Mouse (Mus musculus) cerebellum, adult 11 months (tissue): ENCODE data around the gene Klk11.

Experiments
- DNase-seq: peaks from one replicate; pipeline ENCODE4 v3.0.0; 2022

Gene Klk11

GRCm38 (mm10) chr7:43797333-43797769 is 22.9 kb downstream of the Klk11 start, which contains the start of gene Klk8:
Gene Klk8 (plus strand): TSS chr7:43797577.
- DNase-seq, result no peak

- no peak for DNase-seq
Measured at GRCm38 (mm10) chr7:43797844-43798462, 23.5 kb downstream of the Klk11 start.

- DNase-seq, result no peak
Measured at GRCm38 (mm10) chr7:43799876-43800275, 25.5 kb downstream of the Klk11 start.

GRCm38 (mm10) chr7:43810994-43811393 is 36.6 kb downstream of the Klk11 start, which contains the start of gene Klk7:
Gene Klk7 (plus strand): TSS chr7:43811294.
- no peak for DNase-seq

GRCm38 (mm10) chr7:43815211-43815610 is 40.8 kb downstream of the Klk11 start:
- DNase-seq, result no peak

GRCm38 (mm10) chr7:43816746-43817145 is 42.3 kb downstream of the Klk11 start:
- no peak for DNase-seq

- no peak for DNase-seq
Measured at GRCm38 (mm10) chr7:43821581-43821980, 47.2 kb downstream of the Klk11 start.

- DNase-seq, result no peak
Measured at GRCm38 (mm10) chr7:43824199-43824598, 49.8 kb downstream of the Klk11 start, which contains the start of gene Klk6. Gene Klk6 (plus strand): TSS chr7:43824499.

GRCm38 (mm10) chr7:43826056-43826455 is 51.7 kb downstream of the Klk11 start:
- DNase-seq, result no peak

- DNase-seq, result no peak
Measured at GRCm38 (mm10) chr7:43827706-43828105, 53.3 kb downstream of the Klk11 start.
